Mouse (Mus musculus): ENCODE measurements around the gene Brd4. TPM values are rescaled to one million over a fixed set of nuclear protein-coding genes. Genes with fewer than 3 reads are reported as not detected.

Brd4 gene
- total RNA-seq, 2 experiments from 2014 or later: 107 to 127 TPM

- no peak for DNase-seq
These were observed 3.9 kb downstream of the Brd4 start for GRCm38 (mm10) chr17:32280575-32280974.

GRCm38 (mm10) chr17:32277201-32277600, 7.3 kb downstream of the Brd4 start:
- no peak for DNase-seq

- no peak for DNase-seq
These were observed 9.0 kb downstream of the Brd4 start for GRCm38 (mm10) chr17:32275568-32275967.

GRCm38 (mm10) chr17:32269151-32269550, 15.4 kb downstream of the Brd4 start:
- DNase-seq: no peak

GRCm38 (mm10) chr17:32268540-32268960, 16.0 kb downstream of the Brd4 start:
- DNase-seq: no peak

- DNase-seq: no peak
These were observed 16.4 kb downstream of the Brd4 start for GRCm38 (mm10) chr17:32268096-32268495.

- no peak for DNase-seq
These were observed 16.9 kb downstream of the Brd4 start for GRCm38 (mm10) chr17:32267617-32268016.

- DNase-seq: no peak
These were observed 20.9 kb downstream of the Brd4 start for GRCm38 (mm10) chr17:32263672-32264071.

- peak; percentile 63 to 72 for DNase-seq
These were observed 21.5 kb downstream of the Brd4 start for GRCm38 (mm10) chr17:32262831-32263559.

GRCm38 (mm10) chr17:32258869-32259268, 25.7 kb downstream of the Brd4 start:
- DNase-seq: no peak

- DNase-seq: no peak
These were observed 26.6 kb downstream of the Brd4 start for GRCm38 (mm10) chr17:32257944-32258343.

GRCm38 (mm10) chr17:32257452-32257851, 27.1 kb downstream of the Brd4 start:
- no peak for DNase-seq

- DNase-seq: no peak
These were observed 27.6 kb downstream of the Brd4 start for GRCm38 (mm10) chr17:32256896-32257295.

GRCm38 (mm10) chr17:32253261-32253660, 31.3 kb downstream of the Brd4 start:
- DNase-seq: no peak

GRCm38 (mm10) chr17:32251827-32252470, 32.6 kb downstream of the Brd4 start:
- no peak for DNase-seq

- DNase-seq: no peak
These were observed 34.5 kb downstream of the Brd4 start for GRCm38 (mm10) chr17:32250066-32250465.

- DNase-seq: no peak
These were observed 36.3 kb downstream of the Brd4 start for GRCm38 (mm10) chr17:32248192-32248591.

- DNase-seq: no peak
These were observed 36.9 kb downstream of the Brd4 start for GRCm38 (mm10) chr17:32247616-32248015.

GRCm38 (mm10) chr17:32246117-32246516, 38.4 kb downstream of the Brd4 start:
- no peak for DNase-seq

GRCm38 (mm10) chr17:32240881-32241531, 43.5 kb downstream of the Brd4 start:
- no peak for DNase-seq

- no peak for DNase-seq
These were observed 45.9 kb downstream of the Brd4 start for GRCm38 (mm10) chr17:32238589-32238988.

GRCm38 (mm10) chr17:32235534-32236191, 48.9 kb downstream of the Brd4 start:
- DNase-seq: peak; percentile 53 to 66

- DNase-seq: no peak
These were observed 51.3 kb downstream of the Brd4 start for GRCm38 (mm10) chr17:32233174-32233573.
